Mouse (Mus musculus) cerebellum, postnatal 36 days (tissue): ENCODE results near the gene Mob3a.
"Not testable (repeated sequence)": the region's sequence is repeated elsewhere in the genome, so short reads cannot be mapped to it uniquely, and the experiment has no call there.

Experiments used
- DNase-seq, 2 experiments: peaks; one replicate each; pipeline ENCODE4 v3.0.0; 2021 to 2022; ENCODE audit warnings: mixed read lengths in 2 of 2

Gene Mob3a

GRCm38 (mm10) chr10:80661149-80661548 lies 40.6 kb downstream of the Mob3a start:
- peak in 1 of 2 experiments; percentile 56 for DNase-seq

GRCm38 (mm10) chr10:80659213-80659612 lies 42.6 kb downstream of the Mob3a start:
- DNase-seq = peak; percentile 78 to 85

GRCm38 (mm10) chr10:80658841-80659202 lies 43.0 kb downstream of the Mob3a start:
- no peak for DNase-seq

GRCm38 (mm10) chr10:80658194-80658840 lies 43.5 kb downstream of the Mob3a start:
- DNase-seq = no peak

GRCm38 (mm10) chr10:80656863-80657623 lies 44.7 kb downstream of the Mob3a start, which contains the start of gene Btbd2:
Gene Btbd2, minus strand, starts transcription at chr10:80657071.
- peak in 1 of 2 experiments; percentile 27 for DNase-seq

- DNase-seq = peak; percentile 95 to 98
Observed at GRCm38 (mm10) chr10:80656130-80656862, 45.5 kb downstream of the Mob3a start.

- no peak for DNase-seq
Observed at GRCm38 (mm10) chr10:80655406-80656129, 46.2 kb downstream of the Mob3a start.

- no peak for DNase-seq
Observed at GRCm38 (mm10) chr10:80654866-80655265, 46.9 kb downstream of the Mob3a start.

- no peak for DNase-seq
Observed at GRCm38 (mm10) chr10:80653156-80653720, 48.5 kb downstream of the Mob3a start.

- no peak for DNase-seq
Observed at GRCm38 (mm10) chr10:80650392-80650791, 51.4 kb downstream of the Mob3a start.

- DNase-seq = not testable (repeated sequence)
Observed at GRCm38 (mm10) chr10:80649910-80650309, 51.9 kb downstream of the Mob3a start.

GRCm38 (mm10) chr10:80646936-80647335 lies 54.8 kb downstream of the Mob3a start:
- DNase-seq = no peak

- DNase-seq = no peak
Observed at GRCm38 (mm10) chr10:80635345-80635744, 66.4 kb downstream of the Mob3a start.
